Mouse (Mus musculus) midbrain, embryonic 16.5 days (tissue): ENCODE data around the gene Acad10. TPM values are rescaled to one million over a fixed set of nuclear protein-coding genes. Genes with fewer than 3 reads are reported as not detected.
"Not testable (repeated sequence)": the region's sequence is repeated elsewhere in the genome, so short reads cannot be mapped to it uniquely, and the experiment has no call there.

Source experiments
- ATAC-seq: fragments of 200-750 bp; cut with Nextera tagmentation; 2 replicates; pipeline ENCODE4 v1.8.0; 2017; ENCODE audit warnings: moderate TSS enrichment
- H3K27ac ChIP-seq: fragments of 300-500 bp; sonication (generic); 2 replicates; pipeline ENCODE4 v1.5.1; 2014; ENCODE audit warnings: mild to moderate bottlenecking, low read length, mixed read lengths
- H3K27me3 ChIP-seq: fragments of 300-500 bp; sonication (generic); 2 replicates; pipeline ENCODE4 v1.6.1; 2014; ENCODE audit warnings: low read depth, low read length, mixed read lengths; ENCODE audit not compliant: control insufficient read depth, insufficient read depth
- H3K36me3 ChIP-seq: fragments of 300-500 bp; sonication (generic); 2 replicates; pipeline ENCODE4 v1.6.1; 2014; ENCODE audit warnings: mild to moderate bottlenecking, low read length, moderate library complexity, mixed read lengths; ENCODE audit not compliant: control insufficient read depth, insufficient read depth
- H3K4me1 ChIP-seq: fragments of 300-500 bp; sonication (generic); 2 replicates; pipeline ENCODE4 v1.6.1; 2014; ENCODE audit warnings: mild to moderate bottlenecking, low read length, mixed read lengths; ENCODE audit not compliant: control insufficient read depth, insufficient read depth
- H3K4me2 ChIP-seq: fragments of 300-500 bp; sonication (generic); 2 replicates; pipeline ENCODE4 v1.6.1; 2014; ENCODE audit warnings: mild to moderate bottlenecking, low read length, mixed read lengths
- H3K4me3 ChIP-seq: fragments of 300-500 bp; sonication (generic); 2 replicates; pipeline ENCODE4 v1.5.1; 2014; ENCODE audit warnings: low read depth, mild to moderate bottlenecking, low read length, moderate library complexity, mixed read lengths
- H3K9ac ChIP-seq: fragments of 300-500 bp; sonication (generic); 2 replicates; pipeline ENCODE4 v1.6.1; 2014; ENCODE audit warnings: low read depth, low read length, mixed read lengths
- H3K9me3 ChIP-seq: fragments of 300-500 bp; sonication (generic); replicated peaks from 2 replicates; pipeline ENCODE4 v1.6.1; 2014; ENCODE audit warnings: mild to moderate bottlenecking, low read length, mixed read lengths; ENCODE audit not compliant: control insufficient read depth, poor library complexity, severe bottlenecking
- WGBS: fragments of 180-500 bp; shearing (Covaris S2); extraction: QIAGEN DNeasy Blood & Tissue Kit; methylation state at CpG from one replicate; pipeline ENCODE4 v1.1.7; 2014; 5-methylcytosine and 5-hydroxymethylcytosine counted together
- polyA plus RNA-seq: library from polyadenylated mRNA; unstranded; fragments of >200 nt; fragmentation: Nextera tagmentation; extraction: Ambion mirVana; gene quantifications from 2 replicates; pipeline ENCODE4 v1.2.1, GENCODE M21; 2015

The Acad10 gene
- polyA plus RNA-seq, 1 experiment from 2014 or later, result 2.1 TPM

DNA sequence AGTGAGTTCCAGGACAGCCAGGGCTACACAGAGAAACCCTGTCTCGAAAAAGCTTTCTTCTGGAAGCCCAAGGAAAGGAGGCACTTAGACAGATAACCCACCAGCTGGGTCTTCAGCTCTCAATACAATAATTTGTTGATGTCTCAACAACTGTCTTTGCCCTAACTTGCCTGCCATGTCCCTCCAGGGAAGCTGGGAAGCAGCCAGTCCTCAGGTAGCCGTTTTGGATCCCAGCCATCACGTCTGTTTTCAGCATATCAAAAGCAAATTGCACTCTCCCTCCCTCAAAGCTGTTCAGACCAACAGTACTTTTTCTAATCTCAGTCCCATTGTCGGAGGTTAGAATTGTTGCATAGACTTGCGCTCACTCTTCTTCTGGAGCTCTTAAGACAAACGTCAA, 3.8 kb upstream of the Acad10 start:
- H3K4me1 ChIP-seq, result peaks cover 18% of the 10 kb centered on the region
- no peak overlapping the region for H3K9ac ChIP-seq
- ATAC-seq, result no peak
- no peaks in the 10 kb centered on the region for H3K9me3 ChIP-seq
- peaks cover 10% of the 10 kb centered on the region for H3K36me3 ChIP-seq
- no peak overlapping the region for H3K4me3 ChIP-seq
- no peaks in the 10 kb centered on the region for H3K27me3 ChIP-seq
- no peak overlapping the region for H3K27ac ChIP-seq
- 91% methylated on average over 6 of the region's 6 CpGs for WGBS
- no peak overlapping the region for H3K4me2 ChIP-seq

DNA sequence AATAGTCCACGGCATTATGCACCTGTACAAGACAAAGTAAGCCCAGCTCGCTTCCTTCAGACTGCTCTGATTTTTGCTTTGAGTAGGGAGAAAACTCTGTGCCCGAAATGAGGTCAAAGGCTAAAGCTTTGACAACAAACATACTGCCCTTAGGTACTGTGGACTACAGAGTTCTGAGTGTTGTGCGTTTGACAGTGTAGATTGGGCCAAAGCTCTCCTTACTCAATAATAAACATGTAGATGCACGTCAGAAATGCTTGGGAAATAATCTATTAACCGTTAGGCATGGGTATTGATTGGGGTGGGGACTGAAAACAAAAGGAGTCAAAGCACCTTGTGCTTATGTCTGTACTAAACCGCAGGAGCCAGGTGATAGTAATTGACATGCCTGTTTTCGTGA, 3.1 kb upstream of the Acad10 start:
- WGBS, result 94% methylated on average over 8 of the region's 8 CpGs
- Histone ChIP-seq H3K4me2 (no peak overlapping the region), H3K9ac (no peak overlapping the region), H3K4me3 (no peak overlapping the region), H3K9me3 (no peaks in the 10 kb centered on the region), H3K4me1 (peaks cover 18% of the 10 kb centered on the region), H3K27ac (no peak overlapping the region), H3K36me3 (peaks cover 10% of the 10 kb centered on the region), H3K27me3 (no peaks in the 10 kb centered on the region)
- no peak for ATAC-seq

DNA sequence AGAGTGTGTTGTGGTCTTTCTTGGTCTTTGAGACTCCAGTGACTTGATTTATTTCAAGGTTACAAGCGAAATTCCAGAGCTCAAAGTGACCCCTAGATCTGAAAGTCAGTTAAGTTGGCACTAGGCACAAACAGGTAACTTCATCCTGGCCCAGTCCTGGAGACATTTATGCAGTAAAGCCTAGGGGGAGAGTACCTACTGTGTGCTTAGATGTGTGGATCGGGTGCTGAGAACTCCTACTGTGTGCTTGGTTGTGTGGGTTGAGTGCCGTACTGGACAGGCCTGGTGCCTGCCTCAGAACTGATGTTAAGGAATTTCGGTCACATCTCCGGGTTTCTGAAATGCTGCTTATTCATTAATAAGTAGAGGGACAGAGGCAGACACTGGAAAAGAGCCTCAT, 1.2 kb upstream of the Acad10 start:
- Histone ChIP-seq H3K4me1 (peaks cover 18% of the 10 kb centered on the region), H3K27me3 (no peaks in the 10 kb centered on the region), H3K27ac (no peak overlapping the region), H3K9ac (no peak overlapping the region; the same call in 1 of the 2 replicates), H3K9me3 (no peaks in the 10 kb centered on the region), H3K4me2 (peak overlapping the region; percentile 86), H3K4me3 (peak overlapping the region; percentile 95), H3K36me3 (peaks cover 10% of the 10 kb centered on the region)
- WGBS, result 91% methylated on average over 5 of the region's 5 CpGs
- ATAC-seq, result no peak

DNA sequence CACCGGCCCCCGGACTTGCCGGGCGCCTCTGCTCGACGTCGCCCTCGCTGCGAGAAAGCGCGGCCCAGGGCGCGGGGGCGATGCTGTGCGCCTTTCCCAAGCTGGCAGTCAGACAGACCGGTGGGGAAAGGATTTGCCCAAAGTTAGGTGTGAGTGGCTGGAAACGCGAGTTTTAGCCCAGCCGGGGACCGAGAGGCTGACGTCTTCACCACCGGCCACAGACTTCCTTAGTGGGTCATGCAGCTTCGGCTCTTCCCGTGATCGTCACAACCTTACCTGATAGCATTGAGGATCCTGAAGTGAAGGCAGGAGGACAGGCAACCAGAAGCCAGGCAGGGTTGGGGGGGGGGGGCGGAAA, 562 bp upstream of the Acad10 start:
- WGBS, result 2% methylated on average over 25 of the region's 26 CpGs
- Histone ChIP-seq H3K27ac (peak overlapping the region; percentile 68), H3K27me3 (no peaks in the 10 kb centered on the region), H3K4me1 (peaks cover 18% of the 10 kb centered on the region), H3K4me2 (peak overlapping the region; percentile 86), H3K36me3 (peaks cover 8% of the 10 kb centered on the region), H3K4me3 (peak overlapping the region; percentile 95), H3K9ac (peak overlapping the region; percentile 80), H3K9me3 (no peaks in the 10 kb centered on the region)
- peak; percentile 36 for ATAC-seq

DNA sequence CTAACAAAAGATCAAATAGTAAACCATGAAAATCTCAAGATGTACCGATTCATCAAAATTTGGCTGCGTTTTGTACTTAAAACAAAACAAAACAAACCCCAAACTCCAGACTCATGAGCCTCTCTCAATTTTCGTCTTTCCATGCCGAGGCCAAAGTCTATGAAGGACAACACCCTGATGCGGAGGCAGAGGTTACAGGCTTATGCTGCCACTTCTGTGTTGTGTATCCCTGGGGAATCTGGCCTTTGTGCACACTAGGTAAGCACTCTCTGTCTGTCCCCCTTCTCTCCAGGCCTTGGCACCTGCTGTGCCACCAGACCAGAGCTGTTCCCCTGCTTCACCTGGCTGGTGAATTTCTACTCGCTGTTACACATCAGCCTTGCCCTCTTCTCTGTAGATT, 2.7 kb downstream of the Acad10 start:
- H3K4me3 ChIP-seq, H3K4me2 ChIP-seq, H3K27me3 ChIP-seq, H3K9ac ChIP-seq, H3K36me3 ChIP-seq, H3K27ac ChIP-seq, H3K9me3 ChIP-seq, ATAC-seq: not testable (repeated sequence)
- WGBS, result 94% methylated on average over 6 of the region's 6 CpGs
- peaks cover 18% of the 10 kb centered on the region for H3K4me1 ChIP-seq

DNA sequence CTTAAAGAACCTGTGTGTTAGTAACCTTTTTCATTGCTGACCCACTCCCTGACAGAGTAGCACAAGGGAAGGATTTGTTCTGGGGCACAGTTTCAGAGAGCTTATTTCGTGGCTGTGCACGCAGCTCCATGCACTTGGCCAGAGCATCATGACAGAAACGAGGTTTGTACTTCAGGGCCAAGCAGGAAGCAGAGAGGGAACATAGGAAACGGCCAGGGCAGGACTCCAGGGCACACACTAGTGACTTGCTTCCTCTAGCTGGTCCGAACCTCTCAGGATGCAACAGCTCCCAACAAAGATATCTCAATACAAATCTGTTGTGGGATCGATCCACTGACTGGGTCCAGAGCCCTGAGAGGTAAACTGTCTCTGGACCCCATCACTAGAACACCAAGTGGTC, 3.4 kb downstream of the Acad10 start:
- ATAC-seq, H3K36me3 ChIP-seq, H3K9me3 ChIP-seq, H3K27me3 ChIP-seq, H3K9ac ChIP-seq, H3K27ac ChIP-seq, H3K4me2 ChIP-seq, H3K4me3 ChIP-seq: not testable (repeated sequence)
- H3K4me1 ChIP-seq, result peaks cover 14% of the 10 kb centered on the region
- 82% methylated on average over 6 of the region's 6 CpGs for WGBS

DNA sequence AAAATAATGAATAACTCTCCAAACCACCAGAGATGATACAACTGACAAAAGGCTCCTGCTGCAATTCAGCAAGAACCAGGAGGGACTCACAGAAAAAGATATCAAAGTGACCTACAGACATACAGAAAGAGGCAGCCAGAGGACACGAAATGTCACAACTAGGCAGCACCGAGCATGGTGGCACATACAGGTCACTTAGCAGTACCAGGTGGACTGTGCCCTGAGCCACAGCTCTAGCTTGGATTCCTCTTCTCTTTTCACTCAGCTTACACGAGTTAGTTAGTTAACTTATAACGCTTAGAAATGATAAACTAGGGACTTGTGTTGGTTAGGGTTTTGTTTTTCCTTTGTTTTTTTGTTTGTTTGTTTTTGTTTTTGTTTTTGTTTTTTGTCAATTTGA, 5.8 kb downstream of the Acad10 start:
- Histone ChIP-seq H3K9ac (no peak overlapping the region), H3K4me3 (no peak overlapping the region), H3K4me1 (peaks cover 2% of the 10 kb centered on the region), H3K27me3 (no peaks in the 10 kb centered on the region), H3K27ac (no peak overlapping the region), H3K9me3 (no peaks in the 10 kb centered on the region), H3K4me2 (no peak overlapping the region), H3K36me3 (no peaks in the 10 kb centered on the region)
- 85% methylated on average over 4 of the region's 4 CpGs for WGBS
- ATAC-seq, result no peak

DNA sequence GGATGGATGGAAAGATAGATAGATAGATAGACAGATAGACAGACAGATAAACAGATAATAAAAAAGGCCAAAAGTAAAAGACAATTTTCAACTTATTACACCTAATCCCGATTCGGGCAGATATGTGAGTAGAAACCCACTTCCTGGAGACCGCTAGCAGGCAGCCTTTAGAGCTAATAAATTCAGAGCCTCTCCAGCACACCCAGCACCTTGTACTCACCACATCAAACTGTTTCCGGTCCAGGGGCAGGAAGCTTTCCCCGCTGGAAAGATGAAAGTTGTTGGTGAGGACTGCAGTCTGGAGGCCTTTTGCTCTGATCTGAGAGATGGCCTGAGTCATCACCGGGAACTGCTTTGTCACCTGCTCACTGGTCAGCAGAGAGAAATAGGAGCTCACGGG, 11.2 kb downstream of the Acad10 start:
- Histone ChIP-seq H3K9me3 (no peaks in the 10 kb centered on the region), H3K4me1 (no peaks in the 10 kb centered on the region), H3K27me3 (no peaks in the 10 kb centered on the region), H3K4me2 (no peak overlapping the region), H3K4me3 (no peak overlapping the region), H3K9ac (no peak overlapping the region), H3K36me3 (no peaks in the 10 kb centered on the region), H3K27ac (no peak overlapping the region)
- ATAC-seq, result no peak
- 91% methylated on average over 7 of the region's 7 CpGs for WGBS

DNA sequence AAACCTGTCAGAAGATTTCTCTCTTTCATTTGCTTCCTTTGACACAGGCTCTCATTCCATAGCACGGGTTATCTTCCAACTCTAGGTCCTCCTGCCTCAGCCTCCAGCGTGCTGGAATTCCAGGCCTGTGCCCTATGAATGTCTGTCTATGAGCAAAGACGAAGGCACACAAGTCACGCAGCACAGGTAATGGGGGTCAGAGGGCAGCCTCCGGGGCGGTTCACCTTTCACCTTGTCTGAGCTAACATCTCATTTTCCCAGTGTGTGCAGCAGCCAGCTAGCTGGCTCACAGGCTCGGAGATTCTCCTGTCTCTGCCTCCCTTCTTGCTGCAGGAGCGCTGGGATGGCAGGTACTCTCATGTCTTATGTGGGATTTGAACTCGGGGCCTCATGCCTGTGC, 20.7 kb downstream of the Acad10 start:
- H3K9me3 ChIP-seq, result no peaks in the 10 kb centered on the region
- H3K4me1 ChIP-seq, result no peaks in the 10 kb centered on the region
- H3K9ac ChIP-seq, result no peak overlapping the region
- no peak for ATAC-seq
- no peak overlapping the region for H3K27ac ChIP-seq
- no peak overlapping the region for H3K4me2 ChIP-seq
- WGBS, result 94% methylated on average over 9 of the region's 9 CpGs
- no peak overlapping the region for H3K4me3 ChIP-seq
- no peaks in the 10 kb centered on the region for H3K27me3 ChIP-seq
- H3K36me3 ChIP-seq, result no peaks in the 10 kb centered on the region

DNA sequence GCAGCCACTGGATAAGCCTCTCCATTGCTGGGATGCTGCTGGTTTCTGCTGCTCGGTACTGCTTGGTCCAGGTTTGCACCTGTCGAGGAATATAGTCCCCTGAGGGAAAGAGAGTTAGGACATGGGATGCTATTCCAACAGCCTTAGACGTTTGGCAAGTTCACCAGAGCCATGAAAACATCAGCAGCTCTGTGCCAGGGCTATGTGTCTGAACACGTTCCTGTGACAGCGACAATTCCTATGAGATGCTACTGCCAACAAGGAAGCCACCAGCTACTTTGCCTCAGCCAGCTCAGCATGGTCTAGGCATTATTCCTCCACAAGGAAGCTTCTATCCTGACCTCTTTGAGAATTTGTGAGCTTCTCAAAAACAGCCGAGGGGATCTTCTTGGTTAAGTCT, 23.0 kb downstream of the Acad10 start:
- H3K36me3 ChIP-seq, result no peaks in the 10 kb centered on the region
- H3K4me3 ChIP-seq, result no peak overlapping the region
- ATAC-seq, result no peak
- H3K27me3 ChIP-seq, result no peaks in the 10 kb centered on the region
- H3K27ac ChIP-seq, result no peak overlapping the region
- no peak overlapping the region for H3K9ac ChIP-seq
- H3K9me3 ChIP-seq, result no peaks in the 10 kb centered on the region
- 82% methylated on average over 6 of the region's 6 CpGs for WGBS
- no peak overlapping the region for H3K4me2 ChIP-seq
- no peaks in the 10 kb centered on the region for H3K4me1 ChIP-seq
